Mouse (Mus musculus): ENCODE results near the gene Rxfp4. TPM values are rescaled to one million over a fixed set of nuclear protein-coding genes. Genes with fewer than 3 reads are reported as not detected.

Rxfp4 gene
- not detected in 2 replicates for polyA plus RNA-seq (2015; fragmentation: Nextera tagmentation; extraction: Ambion mirVana)

GRCm38 (mm10) chr3:88652846-88653515, at the start of gene Rxfp4:
Gene Rxfp4, minus strand, starts transcription at chr3:88653142.
- H3K27ac ChIP-seq (ENCODE audit: low read length) = no peak within 1 kb of the TSS
- WGBS = 82% methylated on average over 17 of the region's 17 CpGs
- no peaks in the 10 kb centered on the region for H3K9me3 ChIP-seq (ENCODE audit: control insufficient read depth, low read length)
- no peak within 1 kb of the TSS for H3K4me2 ChIP-seq (ENCODE audit: low read depth, low read length)
- H3K27me3 ChIP-seq (replicated peaks; ENCODE audit: control insufficient read depth, insufficient read depth, low read length) = no peaks in the 10 kb centered on the region
- peaks cover 17% of the 10 kb centered on the region; the same call in 1 of the 2 replicates for H3K4me1 ChIP-seq (ENCODE audit: control insufficient read depth, insufficient read depth, low read length)
- H3K4me3 ChIP-seq (ENCODE audit: low read length) = no peak within 1 kb of the TSS
- H3K9ac ChIP-seq (ENCODE audit: low read depth, low read length) = no peak within 1 kb of the TSS
- no peaks in the 10 kb centered on the region for H3K36me3 ChIP-seq (ENCODE audit: control insufficient read depth, insufficient read depth, low read length)
- peak; percentile 38; the same call in 1 of the 2 replicates for ATAC-seq

- WGBS = 67% methylated on average over 3 of the region's 3 CpGs
- Histone ChIP-seq H3K4me3 (ENCODE audit: low read length) (no peak overlapping the region), H3K9me3 (ENCODE audit: control insufficient read depth, low read length) (no peaks in the 10 kb centered on the region), H3K27me3 (replicated peaks; ENCODE audit: control insufficient read depth, insufficient read depth, low read length) (no peaks in the 10 kb centered on the region), H3K9ac (ENCODE audit: low read depth, low read length) (no peak overlapping the region), H3K4me1 (ENCODE audit: control insufficient read depth, insufficient read depth, low read length) (no peaks in the 10 kb centered on the region), H3K4me2 (ENCODE audit: low read depth, low read length) (no peak overlapping the region), H3K36me3 (ENCODE audit: control insufficient read depth, insufficient read depth, low read length) (peaks cover 28% of the 10 kb centered on the region), H3K27ac (ENCODE audit: low read length) (no peak overlapping the region)
- no peak for ATAC-seq
Observed at GRCm38 (mm10) chr3:88701222-88701621, 48.3 kb upstream of the Rxfp4 start.

GRCm38 (mm10) chr3:88700247-88700646, 47.3 kb upstream of the Rxfp4 start:
- no peak overlapping the region for H3K4me3 ChIP-seq (ENCODE audit: low read length)
- 93% methylated on average over 3 of the region's 3 CpGs for WGBS
- H3K36me3 ChIP-seq (ENCODE audit: control insufficient read depth, insufficient read depth, low read length) = peaks cover 28% of the 10 kb centered on the region
- H3K4me2 ChIP-seq (ENCODE audit: low read depth, low read length) = no peak overlapping the region
- no peaks in the 10 kb centered on the region for H3K27me3 ChIP-seq (replicated peaks; ENCODE audit: control insufficient read depth, insufficient read depth, low read length)
- no peaks in the 10 kb centered on the region for H3K9me3 ChIP-seq (ENCODE audit: control insufficient read depth, low read length)
- ATAC-seq = no peak
- no peak overlapping the region for H3K27ac ChIP-seq (ENCODE audit: low read length)
- no peak overlapping the region for H3K9ac ChIP-seq (ENCODE audit: low read depth, low read length)
- H3K4me1 ChIP-seq (ENCODE audit: control insufficient read depth, insufficient read depth, low read length) = no peaks in the 10 kb centered on the region

GRCm38 (mm10) chr3:88698834-88699233, 45.9 kb upstream of the Rxfp4 start:
- 86% methylated on average over 6 of the region's 6 CpGs for WGBS
- Histone ChIP-seq H3K9me3 (ENCODE audit: control insufficient read depth, low read length) (no peaks in the 10 kb centered on the region), H3K27me3 (replicated peaks; ENCODE audit: control insufficient read depth, insufficient read depth, low read length) (no peaks in the 10 kb centered on the region), H3K4me2 (ENCODE audit: low read depth, low read length) (no peak overlapping the region), H3K9ac (ENCODE audit: low read depth, low read length) (no peak overlapping the region), H3K27ac (ENCODE audit: low read length) (no peak overlapping the region), H3K4me3 (ENCODE audit: low read length) (no peak overlapping the region), H3K4me1 (ENCODE audit: control insufficient read depth, insufficient read depth, low read length) (no peaks in the 10 kb centered on the region), H3K36me3 (ENCODE audit: control insufficient read depth, insufficient read depth, low read length) (peaks cover 32% of the 10 kb centered on the region)
- no peak for ATAC-seq

GRCm38 (mm10) chr3:88698051-88698450, 45.1 kb upstream of the Rxfp4 start:
- H3K27ac ChIP-seq (ENCODE audit: low read length) = no peak overlapping the region
- H3K9ac ChIP-seq (ENCODE audit: low read depth, low read length) = no peak overlapping the region
- H3K9me3 ChIP-seq (ENCODE audit: control insufficient read depth, low read length) = no peaks in the 10 kb centered on the region
- no peaks in the 10 kb centered on the region for H3K27me3 ChIP-seq (replicated peaks; ENCODE audit: control insufficient read depth, insufficient read depth, low read length)
- 100% methylated on average over 1 of the region's 1 CpGs for WGBS
- H3K36me3 ChIP-seq (ENCODE audit: control insufficient read depth, insufficient read depth, low read length) = peaks cover 34% of the 10 kb centered on the region
- no peak for ATAC-seq
- no peak overlapping the region for H3K4me2 ChIP-seq (ENCODE audit: low read depth, low read length)
- no peak overlapping the region for H3K4me3 ChIP-seq (ENCODE audit: low read length)
- no peaks in the 10 kb centered on the region for H3K4me1 ChIP-seq (ENCODE audit: control insufficient read depth, insufficient read depth, low read length)

GRCm38 (mm10) chr3:88695545-88695944, 42.6 kb upstream of the Rxfp4 start:
- no peak overlapping the region for H3K4me2 ChIP-seq (ENCODE audit: low read depth, low read length)
- H3K9ac ChIP-seq (ENCODE audit: low read depth, low read length) = no peak overlapping the region
- no peak for ATAC-seq
- no peaks in the 10 kb centered on the region for H3K27me3 ChIP-seq (replicated peaks; ENCODE audit: control insufficient read depth, insufficient read depth, low read length)
- no peak overlapping the region for H3K27ac ChIP-seq (ENCODE audit: low read length)
- no peak overlapping the region for H3K4me3 ChIP-seq (ENCODE audit: low read length)
- no peaks in the 10 kb centered on the region for H3K4me1 ChIP-seq (ENCODE audit: control insufficient read depth, insufficient read depth, low read length)
- no peaks in the 10 kb centered on the region for H3K9me3 ChIP-seq (ENCODE audit: control insufficient read depth, low read length)
- H3K36me3 ChIP-seq (ENCODE audit: control insufficient read depth, insufficient read depth, low read length) = peaks cover 30% of the 10 kb centered on the region

- no peak overlapping the region for H3K4me2 ChIP-seq (ENCODE audit: low read depth, low read length)
- H3K9ac ChIP-seq (ENCODE audit: low read depth, low read length) = no peak overlapping the region
- H3K27ac ChIP-seq (ENCODE audit: low read length) = no peak overlapping the region
- H3K27me3 ChIP-seq (replicated peaks; ENCODE audit: control insufficient read depth, insufficient read depth, low read length) = no peaks in the 10 kb centered on the region
- 84% methylated on average over 5 of the region's 5 CpGs for WGBS
- H3K4me3 ChIP-seq (ENCODE audit: low read length) = no peak overlapping the region
- H3K36me3 ChIP-seq (ENCODE audit: control insufficient read depth, insufficient read depth, low read length) = peaks cover 11% of the 10 kb centered on the region; the same call in 1 of the 2 replicates
- H3K9me3 ChIP-seq (ENCODE audit: control insufficient read depth, low read length) = no peaks in the 10 kb centered on the region
- peaks cover 14% of the 10 kb centered on the region for H3K4me1 ChIP-seq (ENCODE audit: control insufficient read depth, insufficient read depth, low read length)
- no peak for ATAC-seq
Observed at GRCm38 (mm10) chr3:88689079-88689478, 36.1 kb upstream of the Rxfp4 start.

- peaks cover 14% of the 10 kb centered on the region for H3K4me1 ChIP-seq (ENCODE audit: control insufficient read depth, insufficient read depth, low read length)
- H3K27ac ChIP-seq (ENCODE audit: low read length) = peak overlapping the region; percentile 98; the same call in 1 of the 2 replicates
- H3K9ac ChIP-seq (ENCODE audit: low read depth, low read length) = peak overlapping the region; percentile 99
- peak overlapping the region; percentile 100 for H3K4me3 ChIP-seq (ENCODE audit: low read length)
- H3K36me3 ChIP-seq (ENCODE audit: control insufficient read depth, insufficient read depth, low read length) = peaks cover 9% of the 10 kb centered on the region; the same call in 1 of the 2 replicates
- no peaks in the 10 kb centered on the region for H3K9me3 ChIP-seq (ENCODE audit: control insufficient read depth, low read length)
- WGBS = 12% methylated on average over 13 of the region's 13 CpGs
- H3K27me3 ChIP-seq (replicated peaks; ENCODE audit: control insufficient read depth, insufficient read depth, low read length) = no peaks in the 10 kb centered on the region
- peak overlapping the region; percentile 87 for H3K4me2 ChIP-seq (ENCODE audit: low read depth, low read length)
- ATAC-seq = no peak
Observed at GRCm38 (mm10) chr3:88686734-88687611, 34.0 kb upstream of the Rxfp4 start.

- H3K4me1 ChIP-seq (ENCODE audit: control insufficient read depth, insufficient read depth, low read length) = peaks cover 14% of the 10 kb centered on the region
- peak overlapping the region; percentile 98 for H3K27ac ChIP-seq (ENCODE audit: low read length)
- no peaks in the 10 kb centered on the region for H3K27me3 ChIP-seq (replicated peaks; ENCODE audit: control insufficient read depth, insufficient read depth, low read length)
- H3K4me2 ChIP-seq (ENCODE audit: low read depth, low read length) = peak overlapping the region; percentile 87
- H3K9ac ChIP-seq (ENCODE audit: low read depth, low read length) = peak overlapping the region; percentile 99
- H3K36me3 ChIP-seq (ENCODE audit: control insufficient read depth, insufficient read depth, low read length) = peaks cover 9% of the 10 kb centered on the region; the same call in 1 of the 2 replicates
- peak; percentile 69 for ATAC-seq
- peak overlapping the region; percentile 100 for H3K4me3 ChIP-seq (ENCODE audit: low read length)
- 0% methylated on average over 45 of the region's 45 CpGs for WGBS
- no peaks in the 10 kb centered on the region for H3K9me3 ChIP-seq (ENCODE audit: control insufficient read depth, low read length)
Observed at GRCm38 (mm10) chr3:88685958-88686451, 33.1 kb upstream of the Rxfp4 start.
